Mouse (Mus musculus): Measurements from ENCODE around the gene Galnt14.

DNA sequence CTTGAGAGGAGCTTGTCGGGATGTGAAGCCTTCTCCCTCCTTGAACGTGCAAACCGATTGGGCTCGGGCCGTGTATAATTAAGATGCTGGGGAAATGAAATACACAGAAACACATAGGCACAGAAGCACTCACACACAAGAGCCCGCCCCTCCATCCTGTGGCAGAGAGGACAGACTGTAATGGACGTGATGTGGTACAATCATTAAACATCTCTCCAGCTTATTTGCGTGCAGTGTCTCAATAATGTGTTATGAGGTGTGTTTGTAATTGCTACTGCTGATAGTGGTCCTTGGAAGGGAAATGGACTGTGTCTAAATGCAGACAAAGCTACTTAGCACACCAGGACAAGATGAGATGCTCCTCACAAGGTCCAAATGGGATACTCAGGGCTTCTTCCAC, 24.0 kb downstream of the Galnt14 start:
- TF ChIP-seq CTCF (IDR thresholded peaks at IDR 0.05; ENCODE audit: control insufficient read depth, insufficient read depth, insufficient read length) = no peak
- no peak for TF ChIP-seq MAX (IDR thresholded peaks at IDR 0.05)
- no peak for TF ChIP-seq MYOG (IDR thresholded peaks at IDR 0.05; ENCODE audit: control insufficient read depth, extremely low read depth, insufficient read length)
- no peak for TF ChIP-seq CEBPB (IDR thresholded peaks at IDR 0.05; ENCODE audit: low read depth)
- no peak for TF ChIP-seq USF1 (IDR thresholded peaks at IDR 0.05; ENCODE audit: low read depth)
- TF ChIP-seq MYOD1 (IDR thresholded peaks at IDR 0.05; ENCODE audit: control insufficient read depth, insufficient read length, low read depth) = no peak
